Mouse (Mus musculus): Measurements from ENCODE around the gene Ankra2. TPM values are rescaled to one million over a fixed set of nuclear protein-coding genes. Genes with fewer than 3 reads are reported as not detected.
A peak's percentile ranks its signal among the peaks of the same experiment; 100 is the strongest.

Ankra2 gene
- polyA plus RNA-seq, 2 experiments, result 31.7 to 39.7 TPM

GRCm38 (mm10) chr13:98317911-98318310 lies 55.0 kb downstream of the Ankra2 start:
- no peak for TF ChIP-seq POLR2A (IDR thresholded peaks at IDR 0.05; ENCODE audit: borderline replicate concordance, extremely low read depth, insufficient read depth, insufficient read length)
- DNase-seq (ENCODE audit: low spot score) (no peak), ATAC-seq (ENCODE audit: low FRiP score, low read depth) (no peak)
- Histone ChIP-seq H3K4me1 (ENCODE audit: control insufficient read depth, insufficient read depth, low read length) (peaks cover 11% of the 10 kb centered on the region), H3K4me3 (replicated peaks; ENCODE audit: low read length) (0 out of 2 replicates have a peak overlapping the region, but pooled peaks have one; percentile 99), H3K36me3 (ENCODE audit: control insufficient read depth, insufficient read depth, low read length) (peaks cover 17% of the 10 kb centered on the region; the same call in 1 of the 2 replicates), H3K4me2 (replicated peaks; ENCODE audit: low read depth, low read length, severe bottlenecking) (peak overlapping the region; percentile 75; the same call in 1 of the 2 replicates), H3K27ac (replicated peaks; ENCODE audit: low read depth, low read length) (no peak overlapping the region), H3K9me3 (ENCODE audit: control insufficient read depth, low read length) (no peaks in the 10 kb centered on the region), H3K9ac (ENCODE audit: low read depth, low read length, severe bottlenecking) (no peak overlapping the region), H3K27me3 (ENCODE audit: control insufficient read depth, insufficient read depth, low read length) (no peaks in the 10 kb centered on the region)
- WGBS, result 87% methylated on average over 6 of the region's 6 CpGs

Other genes with a start within 250 kb of the Ankra2 start
- 8.1 and 10.7 TPM in 2 replicates for gene Arhgef28, start 56.6 kb upstream of the Ankra2 start, polyA plus RNA-seq (2012; rRNA removed)
- 12.9 and 15.4 TPM in 2 replicates for gene Arhgef28, start 56.6 kb upstream of the Ankra2 start, polyA plus RNA-seq (2014; fragmentation: Nextera tagmentation; extraction: Ambion mirVana)
- 19.2 and 20.6 TPM in 2 replicates for gene Utp15, start within 50 bp of the Ankra2 start, polyA plus RNA-seq (2012; rRNA removed)
- gene Utp15, start within 50 bp of the Ankra2 start, polyA plus RNA-seq (2014; fragmentation: Nextera tagmentation; extraction: Ambion mirVana), result 25.3 and 27.6 TPM in 2 replicates
- gene Gm21976, start 16.8 kb downstream of the Ankra2 start, polyA plus RNA-seq (2012; rRNA removed), result not detected in 2 replicates
- gene Gm21976, start 16.8 kb downstream of the Ankra2 start, polyA plus RNA-seq (2014; fragmentation: Nextera tagmentation; extraction: Ambion mirVana), result not detected in 2 replicates
- 403 and 867 TPM in 2 replicates for gene Btf3, start 53.9 kb downstream of the Ankra2 start, polyA plus RNA-seq (2012; rRNA removed)
- 702 and 731 TPM in 2 replicates for gene Btf3, start 53.9 kb downstream of the Ankra2 start, polyA plus RNA-seq (2014; fragmentation: Nextera tagmentation; extraction: Ambion mirVana)
- gene Foxd1, start 91.2 kb downstream of the Ankra2 start, polyA plus RNA-seq (2012; rRNA removed), result 0.89 and 1.0 TPM in 2 replicates
- 0.32 and 0.46 TPM in 2 replicates for gene Foxd1, start 91.2 kb downstream of the Ankra2 start, polyA plus RNA-seq (2014; fragmentation: Nextera tagmentation; extraction: Ambion mirVana)
- 1.3 and 1.6 TPM in 2 replicates for gene Gm10320, start 228.9 kb downstream of the Ankra2 start, polyA plus RNA-seq (2012; rRNA removed)
- 0.84 and 2.3 TPM in 2 replicates for gene Gm10320, start 228.9 kb downstream of the Ankra2 start, polyA plus RNA-seq (2014; fragmentation: Nextera tagmentation; extraction: Ambion mirVana)